Mouse (Mus musculus): ENCODE results near the gene Muc3.
"Not testable (repeated sequence)": the region's sequence is repeated elsewhere in the genome, so short reads cannot be mapped to it uniquely, and the experiment has no call there.

Gene Muc3

DNA sequence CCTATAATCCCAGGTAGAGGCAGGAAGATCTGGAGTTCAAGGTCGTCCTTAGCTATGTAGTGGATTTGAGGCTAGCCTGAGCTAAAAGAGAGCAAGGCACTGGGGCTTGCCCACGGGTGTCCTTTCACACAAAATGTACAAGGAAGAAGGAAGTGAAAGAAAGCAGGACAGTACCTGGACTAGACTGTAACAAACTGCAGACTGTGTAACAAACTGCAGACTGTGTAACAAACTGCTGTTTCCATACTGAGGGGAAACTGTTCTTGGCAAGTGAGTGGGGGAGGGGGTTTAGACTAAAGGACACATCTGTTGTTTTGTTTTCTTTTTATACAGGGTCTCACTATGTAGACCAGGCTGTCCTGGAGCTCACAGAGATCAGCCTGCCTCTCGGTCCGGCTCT lies 27.8 kb downstream of the Muc3 start:
- no peak for DNase-seq (ENCODE audit: low read depth)

DNA sequence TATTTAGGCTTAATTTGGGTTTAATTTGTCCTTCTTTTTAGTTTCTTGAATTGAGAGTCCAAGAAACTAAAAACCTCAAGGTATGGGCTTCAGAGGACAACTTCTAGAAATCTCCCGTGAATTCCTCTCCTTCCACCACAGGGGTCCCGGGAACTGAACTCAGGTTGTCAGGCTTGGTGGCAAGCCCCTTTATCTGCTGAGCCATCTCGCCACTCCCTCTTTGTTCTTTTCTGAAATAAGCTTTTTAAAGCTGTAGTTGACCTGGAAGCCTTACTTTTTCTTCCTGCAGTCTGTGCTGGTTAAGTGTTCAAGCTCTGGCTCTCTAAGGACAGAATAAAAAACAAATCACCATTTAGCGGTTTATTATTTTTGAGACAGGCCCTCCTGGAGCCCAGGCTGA lies 30.2 kb downstream of the Muc3 start:
- no peak for DNase-seq (ENCODE audit: low read depth)

DNA sequence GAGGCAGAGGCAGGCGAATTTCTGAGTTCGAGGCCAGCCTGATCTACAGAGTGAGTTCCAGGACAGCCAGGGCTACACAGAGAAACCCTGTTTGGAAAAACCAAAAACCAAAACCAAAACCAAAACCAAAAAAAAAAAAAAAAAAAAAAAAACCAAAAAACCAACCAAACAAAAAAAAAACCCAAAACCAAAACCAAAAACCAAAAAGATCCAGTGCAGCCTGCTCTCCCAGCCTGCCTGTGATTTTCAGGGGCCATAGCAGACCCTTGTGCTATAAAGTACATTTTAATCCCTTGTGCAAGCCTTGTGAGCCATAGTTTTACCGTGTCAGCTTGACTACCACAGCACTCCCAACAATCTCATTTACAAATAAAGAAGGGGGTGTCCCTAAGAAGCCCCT lies 31.1 kb downstream of the Muc3 start:
- DNase-seq (ENCODE audit: low read depth): not testable (repeated sequence)

DNA sequence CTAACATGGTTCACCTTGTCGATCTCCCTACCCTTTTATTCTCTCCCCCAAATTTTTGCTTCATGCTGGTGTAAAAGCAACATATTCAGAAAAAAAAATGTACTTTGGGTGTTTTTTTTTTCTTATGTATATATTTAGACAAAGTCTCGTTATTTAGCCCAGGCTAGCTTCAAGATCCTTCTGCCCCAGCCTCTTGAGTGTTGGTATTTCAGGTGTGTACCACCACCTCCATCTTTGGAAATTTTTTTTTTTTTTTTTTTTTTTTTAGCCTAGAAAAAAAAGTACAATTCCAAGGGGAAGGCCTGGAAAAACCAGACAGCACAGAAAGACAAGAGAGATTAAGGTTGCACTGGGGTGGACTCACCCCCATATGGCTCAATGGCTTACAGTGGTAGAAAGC lies 32.1 kb downstream of the Muc3 start:
- DNase-seq (ENCODE audit: low read depth): no peak

DNA sequence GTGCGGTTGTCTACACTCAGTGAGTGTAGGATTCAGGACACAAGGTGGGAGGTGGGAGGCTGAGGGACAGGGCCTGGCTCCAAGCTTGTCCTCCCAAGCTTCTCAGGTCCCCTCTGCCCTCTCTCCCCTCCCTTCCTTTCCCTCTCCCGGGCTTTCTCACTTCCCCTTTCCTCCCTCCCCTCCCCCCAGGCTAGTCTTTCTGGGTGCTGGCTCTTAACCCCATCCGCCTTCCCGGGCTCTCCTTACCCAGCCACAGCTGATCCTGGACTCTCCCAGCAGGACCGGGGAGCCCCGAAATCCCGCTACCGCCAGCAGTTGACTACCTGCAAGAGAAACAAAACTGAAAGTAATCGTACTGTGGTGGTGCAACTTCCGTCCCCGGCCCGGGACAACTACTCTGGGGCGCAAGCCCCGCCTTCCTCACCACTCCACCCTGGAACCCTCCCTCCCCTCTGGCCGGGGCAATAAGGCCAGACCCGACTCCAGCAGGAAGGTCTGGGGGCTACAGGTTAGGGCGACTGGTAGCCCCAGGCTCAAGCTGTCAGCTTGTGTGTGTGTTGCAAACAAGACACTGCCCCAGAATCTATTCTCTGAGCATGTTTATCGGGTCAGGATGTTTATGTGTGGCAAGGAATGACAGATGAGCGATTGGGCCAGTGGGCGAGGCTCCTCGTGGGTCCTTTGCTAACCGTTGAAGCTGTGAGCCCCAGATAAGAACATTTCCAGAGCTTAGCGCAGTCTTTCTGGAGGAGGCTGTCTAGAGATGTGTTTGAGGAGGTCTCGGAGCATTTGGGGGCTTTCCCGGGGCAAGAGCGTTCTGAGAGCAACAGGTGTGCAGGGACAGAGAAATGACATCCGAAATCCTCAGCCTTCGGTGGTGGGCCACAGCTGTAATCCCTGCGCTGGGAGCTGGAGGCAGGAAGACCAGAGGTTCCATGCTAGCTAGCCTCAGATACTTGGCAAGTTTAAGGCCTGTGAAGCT lies 33.0 kb downstream of the Muc3 start, which contains the start of gene Trim56:
Trim56 (minus strand) TSS at position 344 of the 982 bp plus-strand sequence.
- DNase-seq (ENCODE audit: low read depth): peak; percentile 86

- DNase-seq (ENCODE audit: low read depth): no peak
Observed at GRCm38 (mm10) chr5:137114891-137115561, 34.1 kb downstream of the Muc3 start.

DNA sequence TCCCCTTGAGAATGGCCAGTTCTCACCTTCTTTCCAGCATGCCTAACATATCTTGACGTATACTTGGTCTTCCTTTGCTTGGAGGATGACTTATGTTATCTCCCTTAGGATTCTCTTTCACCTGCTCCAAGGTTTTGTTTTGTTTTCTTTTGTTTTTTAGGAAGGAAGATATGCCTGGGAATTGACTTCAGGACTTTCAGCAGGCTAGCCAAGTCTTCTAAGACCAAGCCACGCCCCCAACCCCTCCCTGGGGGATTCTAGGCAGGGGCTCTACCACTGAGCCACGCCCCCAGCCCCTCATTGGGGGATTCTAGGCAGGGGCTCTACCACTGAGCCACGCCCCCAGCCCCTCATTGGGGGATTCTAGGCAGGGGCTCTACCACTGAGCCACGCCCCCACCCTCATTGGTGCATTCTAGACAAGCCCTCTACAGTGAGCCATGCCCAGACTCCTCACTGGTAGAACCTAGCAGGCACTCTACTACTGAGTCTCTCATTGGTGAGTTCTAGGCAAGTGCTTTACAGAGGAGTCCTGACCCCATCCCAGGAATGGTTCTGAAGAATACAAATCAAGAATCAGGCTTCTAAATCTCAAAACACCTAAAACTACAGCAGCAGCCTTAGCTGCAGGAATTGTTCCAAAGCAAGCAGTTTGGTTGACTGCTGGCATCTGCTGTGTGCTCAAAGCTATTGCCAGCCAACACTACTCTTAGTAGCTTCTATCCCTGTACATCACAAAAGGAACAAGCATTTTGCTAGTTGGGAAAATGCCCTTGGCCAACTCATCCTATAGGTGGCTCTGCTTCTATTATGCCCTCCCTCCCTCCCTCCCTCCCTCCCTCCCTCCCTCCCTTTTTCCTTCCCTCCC lies 37.3 kb downstream of the Muc3 start:
- DNase-seq (ENCODE audit: low read depth): no peak

DNA sequence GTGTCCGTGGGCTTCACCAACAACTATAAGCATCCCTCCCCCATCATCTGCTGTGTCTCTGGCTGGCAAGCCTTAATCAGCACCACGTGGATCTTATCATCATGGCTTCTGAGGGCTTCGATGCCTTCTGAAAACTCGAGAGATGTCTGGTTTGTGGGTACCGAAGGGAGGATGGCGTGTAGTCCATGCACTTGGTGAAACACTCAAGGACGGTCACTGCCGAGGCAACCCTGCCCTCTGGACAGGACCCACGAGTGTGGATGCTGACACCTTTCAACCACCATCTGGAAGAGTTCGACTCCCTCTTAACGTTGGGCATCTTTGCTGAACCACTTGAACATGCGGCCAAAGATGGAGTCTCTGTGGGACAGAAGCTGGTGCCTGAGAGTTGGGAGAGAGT lies 38.3 kb downstream of the Muc3 start:
- DNase-seq (ENCODE audit: low read depth): no peak

DNA sequence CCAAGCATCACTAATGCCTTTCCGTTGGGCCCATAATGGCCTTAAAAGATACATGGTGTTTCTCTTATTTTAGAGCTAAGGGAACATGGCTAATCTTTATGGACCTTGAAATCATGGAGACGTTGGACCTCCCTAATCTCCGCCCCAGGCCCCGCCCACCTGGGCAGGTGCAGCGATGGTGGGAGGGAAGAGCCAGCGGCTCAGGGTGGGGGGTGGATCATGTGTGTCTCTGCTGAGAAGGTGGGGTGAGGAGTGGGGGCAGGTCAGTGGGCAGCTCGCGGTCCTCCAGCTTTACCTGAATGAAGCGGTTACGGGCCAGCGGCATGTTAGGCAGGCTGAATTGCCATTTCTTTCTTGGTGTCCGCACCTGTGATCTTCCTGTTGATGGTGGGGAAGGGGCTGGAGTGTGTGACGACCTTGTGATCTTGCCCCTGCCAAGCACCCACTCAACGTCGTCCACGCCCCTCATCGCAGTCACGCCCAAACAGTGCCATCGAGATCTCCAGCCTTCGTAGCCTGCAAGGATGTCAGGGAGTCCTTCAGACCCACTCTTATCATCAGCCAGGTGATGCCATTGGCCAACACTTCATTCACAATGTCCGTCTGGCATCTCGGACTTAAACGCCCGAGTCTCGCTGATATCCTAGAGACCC lies 39.1 kb downstream of the Muc3 start:
- DNase-seq (ENCODE audit: low read depth): no peak

- peak; percentile 29 for DNase-seq (ENCODE audit: low read depth)
Observed at GRCm38 (mm10) chr5:137108111-137108510, 41.0 kb downstream of the Muc3 start.

GRCm38 (mm10) chr5:137107670-137108069 lies 41.5 kb downstream of the Muc3 start:
- DNase-seq (ENCODE audit: low read depth): no peak

DNA sequence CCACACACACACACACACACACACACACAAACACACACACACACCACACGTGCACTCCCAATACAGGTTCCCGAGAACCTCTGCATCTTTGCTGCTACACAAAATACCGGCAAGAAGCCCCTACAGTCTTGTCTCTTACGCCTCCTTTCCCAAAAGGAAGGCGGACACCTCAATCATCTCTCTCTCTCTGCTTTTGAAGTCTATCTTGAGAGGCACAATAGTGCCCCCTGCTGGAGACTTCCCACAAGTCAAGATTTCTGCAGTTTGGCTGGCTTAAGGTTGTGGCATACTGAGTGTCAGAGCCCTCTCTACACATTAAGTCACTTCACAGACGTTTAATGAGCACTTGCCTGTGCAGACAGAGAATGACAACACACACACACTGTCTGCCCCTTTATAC lies 42.1 kb downstream of the Muc3 start:
- peak; percentile 96 for DNase-seq (ENCODE audit: low read depth)

DNA sequence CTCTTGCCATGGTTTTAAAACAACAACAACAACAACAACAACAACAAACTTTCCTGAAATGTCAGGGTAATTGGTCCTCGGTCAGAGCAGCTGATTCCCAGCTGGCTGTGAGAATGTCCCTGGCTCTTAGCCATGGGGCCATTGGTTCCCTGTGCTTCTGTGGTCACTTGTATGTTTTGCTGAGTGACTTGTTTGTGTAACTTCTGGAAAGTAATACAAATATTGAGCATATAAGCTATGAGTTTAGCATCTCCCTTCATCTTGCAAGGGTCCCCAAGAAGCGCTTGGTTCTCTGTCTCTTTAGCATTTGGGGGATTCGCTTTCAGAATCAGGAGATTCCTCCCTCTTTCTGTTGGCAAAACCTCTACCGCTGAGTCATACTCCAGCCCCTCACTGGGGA lies 42.7 kb downstream of the Muc3 start:
- DNase-seq (ENCODE audit: low read depth): peak; percentile 32

DNA sequence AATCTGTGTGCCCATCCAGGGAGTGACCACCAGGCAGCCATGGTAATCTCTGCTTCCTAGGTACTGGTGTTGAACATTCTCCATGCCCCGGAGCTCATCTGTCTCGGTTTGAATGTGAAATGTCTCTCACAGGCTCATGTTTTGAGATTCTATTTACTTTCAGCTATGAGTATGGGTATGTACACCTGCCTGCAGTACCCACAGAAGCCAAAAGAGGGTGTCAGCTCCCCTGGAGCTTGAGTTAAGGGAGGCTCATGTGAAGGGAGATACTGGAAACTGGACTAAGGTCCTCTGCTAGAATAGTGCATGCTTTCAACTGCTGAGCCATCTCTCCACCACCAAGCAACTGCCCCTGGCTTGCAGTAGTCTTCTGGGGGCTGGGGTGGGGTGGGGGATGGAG lies 45.2 kb downstream of the Muc3 start:
- DNase-seq (ENCODE audit: low read depth): peak; percentile 48

DNA sequence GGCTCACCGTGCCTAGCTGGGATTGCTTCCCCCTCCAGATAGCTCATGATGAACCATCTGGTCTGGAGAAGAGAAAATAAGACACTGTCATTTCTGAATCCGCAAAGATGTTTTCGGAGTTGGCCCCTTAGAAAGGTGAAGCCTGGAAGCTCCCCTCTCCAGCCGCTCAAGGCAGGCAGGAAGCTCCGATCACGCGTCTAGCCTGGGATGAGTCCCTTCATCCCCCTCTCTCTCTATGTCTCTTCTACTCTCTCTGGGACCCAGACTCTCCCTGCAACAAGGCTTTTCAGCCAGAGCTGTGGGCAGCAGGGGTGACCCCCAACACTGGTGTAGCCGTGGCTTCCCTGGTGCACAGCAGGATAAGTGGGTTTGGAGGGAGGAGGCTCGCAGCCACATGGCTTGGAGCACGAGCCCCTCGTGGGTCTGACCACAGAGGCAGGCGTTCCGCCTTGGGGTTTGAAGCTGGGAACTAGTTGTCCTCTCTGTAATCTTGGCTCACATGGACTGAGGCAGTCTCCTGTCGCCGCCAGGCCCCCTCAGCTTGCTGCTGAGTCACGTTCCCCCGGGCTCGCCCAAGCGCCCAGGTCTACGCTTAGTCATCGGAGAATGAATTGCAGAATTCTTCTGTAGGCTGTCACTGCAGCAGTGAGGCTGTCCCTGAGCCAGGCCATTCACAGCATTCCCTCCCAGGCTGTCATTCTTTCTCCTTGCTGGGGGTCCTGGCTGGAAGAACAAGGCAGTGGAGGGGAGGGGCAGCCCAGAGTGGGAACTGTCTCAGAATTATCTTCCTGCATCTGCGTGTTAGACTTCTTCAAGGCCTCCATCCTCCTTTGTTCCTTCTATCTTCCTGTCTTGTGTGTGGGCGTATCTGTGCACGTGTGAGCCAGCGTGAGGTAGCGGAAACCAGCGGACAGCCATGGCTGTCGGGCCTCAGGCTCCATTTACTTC lies 46.3 kb downstream of the Muc3 start:
- DNase-seq (ENCODE audit: low read depth): peak; percentile 90

DNA sequence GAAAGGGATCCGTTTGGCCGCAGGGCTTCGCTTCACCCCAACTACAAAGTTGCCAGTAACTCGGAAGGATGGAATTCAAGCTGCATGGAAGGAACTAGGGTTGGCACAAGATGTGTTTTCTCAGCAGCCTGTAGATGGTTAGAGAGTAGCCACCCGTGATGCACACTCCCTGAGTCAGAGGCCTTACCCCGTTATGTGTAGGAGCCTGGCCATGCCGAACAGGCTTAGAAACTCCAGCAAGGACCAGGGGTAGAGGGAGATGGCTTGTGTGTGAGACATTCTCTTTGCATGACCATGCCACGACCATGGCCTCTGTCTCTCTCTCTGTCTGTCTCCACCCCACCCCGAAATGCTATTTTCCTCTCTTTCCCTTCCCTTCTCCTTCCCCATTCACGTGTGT lies 47.0 kb downstream of the Muc3 start:
- DNase-seq (ENCODE audit: low read depth): peak; percentile 79

DNA sequence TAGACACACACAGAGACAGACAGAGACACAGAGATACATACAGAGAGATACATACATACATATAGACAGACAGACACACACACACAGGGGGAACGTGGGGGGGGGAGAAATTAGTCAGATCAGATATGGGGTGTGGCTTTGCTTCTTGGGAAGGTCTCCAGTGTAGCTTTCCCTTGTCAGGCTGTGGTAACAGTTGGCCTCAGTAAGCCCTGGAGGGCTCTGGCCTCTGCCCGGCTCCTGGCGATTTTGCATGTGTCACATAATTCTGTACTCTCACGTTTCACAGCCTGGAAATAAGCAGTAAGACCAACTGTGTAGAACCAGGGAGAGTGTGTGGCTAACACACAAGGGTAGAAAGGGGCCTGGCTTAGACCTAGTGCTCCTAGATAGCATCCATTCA lies 48.5 kb downstream of the Muc3 start:
- DNase-seq (ENCODE audit: low read depth): peak; percentile 61

GRCm38 (mm10) chr5:137098418-137098817 lies 50.7 kb downstream of the Muc3 start:
- no peak for DNase-seq (ENCODE audit: low read depth)

GRCm38 (mm10) chr5:137096037-137096436 lies 53.1 kb downstream of the Muc3 start:
- peak; percentile 68 for DNase-seq (ENCODE audit: low read depth)

DNA sequence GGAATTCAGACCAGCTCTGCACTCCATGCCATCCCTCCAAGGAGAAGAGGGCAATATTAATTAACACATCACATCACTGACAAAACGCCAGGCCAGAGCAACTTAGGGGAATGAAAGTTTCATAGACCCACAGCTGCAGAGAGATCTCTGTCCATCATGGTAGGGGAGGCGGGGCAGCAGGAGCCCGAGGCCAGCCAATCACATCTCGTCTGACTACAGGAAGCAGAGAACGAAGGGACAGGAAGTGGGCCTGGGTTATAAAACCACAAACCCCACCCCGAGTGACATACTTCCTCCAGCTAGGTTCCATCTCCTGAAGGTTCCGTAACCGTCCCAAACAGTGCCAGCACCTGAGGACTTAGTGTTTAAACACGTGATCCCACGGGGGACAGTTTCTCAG lies 54.0 kb downstream of the Muc3 start:
- DNase-seq (ENCODE audit: low read depth): no peak

- no peak for DNase-seq (ENCODE audit: low read depth)
Observed at GRCm38 (mm10) chr5:137093720-137094119, 55.4 kb downstream of the Muc3 start.
